Mouse (Mus musculus) T-cell, adult 66 days (primary cell): ENCODE measurements around the gene Mettl8. TPM values are rescaled to one million over a fixed set of nuclear protein-coding genes. Genes with fewer than 3 reads are reported as not detected.

Source experiments
- total RNA-seq, 2 experiments: library from RNA; stranded (reverse); gene quantifications; 3 replicates in 1 of 2; 4 replicates in 1 of 2; pipeline ENCODE4 v1.2.4; 2023

Gene Mettl8
- 10 to 100 TPM; 41.7 to 45.7 TPM for total RNA-seq

GRCm38 (mm10) chr2:71055300-71056114 is at the start of gene Mettl8, which contains the start of gene Dcaf17:
Mettl8 (minus strand) TSS chr2:71055583.
Dcaf17 (plus strand) TSS chr2:71055328.

Other genes starting within 250 kb of the Mettl8 start
- 100 to 1,000 TPM; 120 to 133 TPM for gene Tlk1, start 229.9 kb downstream of the Mettl8 start, total RNA-seq
- 10 to 100 TPM; 20.9 to 24.2 TPM for gene Dcaf17, start 255 bp downstream of the Mettl8 start, total RNA-seq
- under 1 TPM; 0.44 to 0.47 TPM for gene Cybrd1, start 62.3 kb upstream of the Mettl8 start, total RNA-seq
- 10 to 100 TPM; 63.8 to 69.8 TPM for gene Dync1i2, start 156.1 kb upstream of the Mettl8 start, total RNA-seq